Mouse (Mus musculus) urinary bladder, adult 18-20 months (tissue): ENCODE results near the gene Zfp358.

ENCODE experiments used
- DNase-seq, 2 experiments: peaks; one replicate each; pipeline ENCODE4 v3.0.0; 2022; ENCODE audit warnings: low spot score in 2 of 2, mixed read lengths in 2 of 2

The Zfp358 gene

GRCm38 (mm10) chr8:3499751-3500150, 6.8 kb downstream of the Zfp358 start:
- DNase-seq = no peak

DNA sequence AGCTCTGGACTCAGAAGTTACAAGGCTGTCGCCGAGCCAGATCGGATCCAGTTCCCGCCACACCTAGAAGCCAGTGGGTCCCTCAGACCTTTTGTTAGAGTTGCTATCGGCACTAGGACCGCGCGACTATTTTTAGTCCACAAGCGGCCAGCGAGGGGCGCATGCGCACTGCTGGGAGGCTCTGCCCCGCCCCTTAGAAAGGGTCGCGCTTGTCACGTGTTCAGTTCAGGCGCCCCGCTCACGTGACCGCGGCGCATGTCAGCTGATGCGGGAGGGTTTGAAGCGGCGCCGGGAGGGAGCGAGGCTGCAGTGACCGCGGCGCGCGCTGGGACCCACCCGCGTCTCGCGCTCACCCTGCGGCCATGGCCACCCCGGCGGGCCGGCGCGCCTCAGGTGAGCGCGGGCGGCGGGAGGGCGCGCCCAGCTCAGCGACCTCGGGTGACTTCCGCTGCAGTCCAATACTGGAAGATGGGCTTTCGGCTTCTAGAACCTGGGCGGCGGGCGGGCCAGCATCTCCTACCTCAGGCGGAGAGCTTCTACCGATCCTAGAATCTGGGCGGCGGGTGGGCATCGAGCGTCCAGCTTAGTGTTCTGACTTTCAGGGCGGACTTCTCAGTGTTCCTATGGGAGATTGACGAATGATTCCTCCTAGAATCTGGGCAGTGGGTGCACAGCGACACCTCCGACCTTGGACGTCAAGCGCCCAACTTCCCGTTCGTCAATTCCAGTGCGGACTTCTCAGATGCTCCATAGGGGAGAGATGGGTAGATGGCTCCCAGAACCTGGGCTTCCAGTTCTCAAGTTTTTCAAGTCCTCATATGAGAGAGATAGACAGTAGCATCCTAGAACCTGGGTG, 7.5 kb downstream of the Zfp358 start, which contains the start of gene Mcoln1:
TSS of gene Mcoln1 (plus strand) at position 223 of the 856 bp plus-strand sequence.
- peak; percentile 94 to 98 for DNase-seq

GRCm38 (mm10) chr8:3502217-3502616, 9.3 kb downstream of the Zfp358 start:
- DNase-seq = peak in 1 of 2 experiments; percentile 18

DNA sequence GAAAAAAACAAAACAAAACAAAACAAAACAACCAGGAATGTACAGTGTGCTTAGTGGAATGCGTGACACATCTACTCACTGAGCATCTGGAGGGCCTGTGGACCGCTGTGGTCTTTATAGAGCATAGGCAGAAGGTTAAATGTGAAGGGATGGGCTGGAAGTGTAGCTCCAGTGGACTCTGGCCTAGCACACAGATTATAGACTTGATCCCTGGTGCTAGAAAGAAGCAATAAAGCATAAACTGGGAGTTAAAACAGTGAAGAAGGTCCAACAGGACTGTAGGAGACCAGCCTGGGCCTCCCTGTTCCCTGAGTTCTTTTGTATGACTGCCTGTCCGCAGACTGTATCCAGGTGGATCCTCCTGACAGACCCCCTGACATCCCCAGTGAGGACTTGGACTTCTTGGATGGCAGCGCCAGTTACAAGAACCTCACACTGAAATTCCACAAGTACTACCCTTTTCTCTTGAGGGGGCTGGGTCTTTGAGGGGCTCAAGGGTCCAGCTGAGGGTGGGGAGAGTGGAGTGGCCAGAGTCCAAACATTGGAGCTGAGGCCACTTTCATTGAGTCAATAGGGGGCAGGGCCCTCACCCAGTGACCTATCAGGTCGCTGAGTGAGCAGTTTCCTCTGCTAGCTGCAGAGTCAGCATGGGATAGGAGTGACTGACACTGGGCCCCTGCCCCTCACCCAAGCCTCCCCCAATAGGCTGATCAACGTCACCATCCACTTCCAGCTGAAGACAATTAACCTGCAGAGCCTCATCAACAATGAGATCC, 15.2 kb downstream of the Zfp358 start:
- DNase-seq = no peak

GRCm38 (mm10) chr8:3514681-3515247, 21.8 kb downstream of the Zfp358 start:
- DNase-seq = no peak

- DNase-seq = peak; percentile 88 to 90
Measured at GRCm38 (mm10) chr8:3515260-3515671, 22.3 kb downstream of the Zfp358 start, which contains the start of gene Pnpla6. Gene Pnpla6, plus strand, starts transcription at chr8:3515384.

- DNase-seq = peak in 1 of 2 experiments; percentile 56
Measured at GRCm38 (mm10) chr8:3515771-3516417, 23.0 kb downstream of the Zfp358 start.

GRCm38 (mm10) chr8:3516450-3517116, 23.6 kb downstream of the Zfp358 start:
- peak; percentile 89 to 90 for DNase-seq

- no peak for DNase-seq
Measured at GRCm38 (mm10) chr8:3517117-3517495, 24.2 kb downstream of the Zfp358 start.

- no peak for DNase-seq
Measured at GRCm38 (mm10) chr8:3522007-3522697, 29.2 kb downstream of the Zfp358 start.

DNA sequence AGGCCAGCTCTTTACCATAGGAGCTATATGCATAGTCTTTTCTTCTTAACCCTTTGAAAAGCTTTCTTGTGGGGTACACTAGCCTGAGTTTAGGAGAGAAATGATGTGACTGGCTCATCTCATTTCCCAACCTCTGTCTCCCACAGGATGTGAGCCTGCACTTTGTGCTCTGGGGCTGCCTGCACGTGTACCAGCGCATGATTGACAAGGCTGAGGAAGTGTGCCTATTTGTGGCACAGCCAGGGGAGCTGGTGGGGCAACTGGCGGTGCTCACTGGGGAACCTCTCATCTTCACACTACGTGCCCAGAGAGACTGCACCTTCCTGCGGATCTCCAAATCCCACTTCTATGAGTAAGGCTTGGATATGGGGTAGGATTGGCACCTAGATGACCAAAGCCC, 37.9 kb downstream of the Zfp358 start:
- DNase-seq = no peak

DNA sequence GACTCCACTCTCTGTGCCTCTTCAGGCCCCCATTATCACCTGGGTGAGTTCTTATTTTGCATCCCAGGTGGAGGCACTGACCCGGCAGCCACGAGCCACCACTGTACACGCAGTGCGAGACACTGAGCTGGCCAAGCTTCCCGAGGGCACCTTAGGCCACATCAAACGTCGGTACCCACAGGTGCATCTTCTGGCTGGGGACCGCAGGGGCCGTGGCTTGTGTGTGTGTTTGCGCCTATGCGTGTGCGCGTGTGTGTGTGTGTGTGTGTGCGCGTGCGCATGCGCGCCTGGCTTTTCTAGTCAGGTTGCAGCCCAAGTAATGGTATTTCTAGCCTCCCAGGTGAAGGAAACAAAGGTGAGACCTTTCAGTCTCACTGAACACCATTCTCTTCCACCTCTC, 39.0 kb downstream of the Zfp358 start:
- DNase-seq = no peak

DNA sequence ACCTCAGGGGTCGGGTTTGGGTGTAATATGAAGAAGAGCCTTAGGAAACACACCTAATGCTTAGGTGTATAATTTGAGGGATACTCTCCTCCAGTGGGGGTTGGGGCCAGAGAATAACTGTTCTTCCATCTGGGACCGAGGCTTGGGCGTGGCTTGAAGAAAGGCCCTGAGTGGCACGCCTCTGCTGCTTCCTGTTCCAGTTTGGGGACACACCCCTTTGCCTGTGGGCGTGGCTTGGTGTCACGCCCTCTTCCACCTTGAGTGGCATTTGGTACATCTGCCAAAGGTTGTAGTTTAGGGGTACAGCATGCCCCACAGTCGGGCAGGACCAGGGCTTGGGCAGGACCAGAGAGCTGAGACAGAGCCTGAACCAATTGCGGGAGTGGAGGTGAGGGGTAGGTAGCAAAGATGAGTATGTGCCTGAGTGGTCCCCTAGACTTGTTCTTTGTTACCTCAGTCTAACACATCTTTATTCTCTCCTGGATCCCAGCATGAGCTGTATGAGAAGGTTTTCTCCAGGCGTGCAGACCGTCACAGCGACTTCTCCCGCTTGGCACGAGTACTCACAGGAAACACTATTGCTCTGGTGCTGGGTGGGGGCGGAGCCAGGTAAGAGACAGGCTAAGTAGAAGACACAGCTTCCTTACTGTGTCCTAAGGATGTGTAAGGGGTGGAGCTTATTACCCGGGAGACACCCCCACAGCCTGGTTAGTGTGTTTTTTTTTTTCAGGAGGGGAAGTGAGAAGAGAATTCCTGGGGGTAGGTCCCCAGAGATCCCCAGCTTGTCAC, 43.3 kb downstream of the Zfp358 start:
- DNase-seq = no peak

GRCm38 (mm10) chr8:3536940-3537339, 44.0 kb downstream of the Zfp358 start:
- no peak for DNase-seq

DNA sequence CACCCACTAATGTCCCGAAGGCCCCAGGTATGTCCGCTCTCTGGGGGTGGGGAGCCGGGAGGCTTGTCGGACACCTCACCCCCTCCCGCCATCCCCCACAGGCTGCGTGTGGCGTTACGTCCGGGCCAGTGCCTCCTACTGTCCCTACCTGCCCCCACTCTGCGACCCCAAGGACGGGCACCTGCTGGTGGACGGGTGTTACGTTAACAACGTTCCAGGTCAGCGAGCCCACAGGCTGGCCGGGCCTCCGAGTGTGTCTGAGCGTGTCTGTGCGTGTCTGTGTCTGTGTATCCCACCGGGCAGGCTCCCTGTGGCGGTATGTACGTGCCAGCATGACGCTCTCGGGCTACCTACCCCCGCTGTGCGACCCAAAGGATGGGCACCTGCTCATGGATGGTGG, 44.7 kb downstream of the Zfp358 start:
- DNase-seq = no peak

- DNase-seq = no peak
Measured at GRCm38 (mm10) chr8:3539146-3539545, 46.2 kb downstream of the Zfp358 start.

DNA sequence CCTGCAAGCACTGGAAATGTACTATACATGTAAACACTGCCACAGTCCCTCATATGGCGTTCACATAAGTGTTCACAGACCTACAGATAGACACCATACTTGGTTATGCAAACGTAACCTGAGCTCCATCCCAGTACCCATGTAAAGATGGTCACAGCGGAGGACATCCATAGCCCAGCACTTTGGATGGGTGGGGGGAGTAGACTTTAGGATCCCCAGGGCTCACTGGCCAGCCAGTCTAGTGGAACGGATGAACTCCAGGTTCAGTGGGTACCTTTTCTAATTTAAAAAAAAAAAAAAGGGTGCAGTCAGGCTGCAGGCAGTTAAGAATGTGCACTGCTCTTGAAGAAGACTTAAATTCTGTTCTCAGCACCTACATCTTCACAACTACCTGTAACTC, 47.1 kb downstream of the Zfp358 start:
- no peak for DNase-seq

DNA sequence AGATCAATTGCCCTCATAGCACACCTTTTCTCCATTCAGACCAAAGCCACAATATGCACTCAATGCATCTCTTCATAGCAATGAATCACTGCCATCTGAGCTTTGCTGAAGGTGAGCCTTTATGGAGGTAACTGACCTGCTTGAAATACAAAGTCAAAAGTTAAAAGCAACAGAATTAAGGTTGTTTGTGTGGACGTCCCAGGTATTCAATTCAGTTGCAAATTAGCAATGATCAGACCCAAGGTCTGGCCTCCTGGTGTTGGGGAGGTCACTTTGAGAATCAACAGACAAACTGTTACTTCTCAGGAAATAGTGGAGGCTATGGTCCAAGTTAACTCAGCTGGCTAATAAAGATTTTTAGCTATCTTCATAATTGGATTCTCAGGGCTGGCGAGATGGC, 53.6 kb downstream of the Zfp358 start:
- no peak for DNase-seq
